Mouse (Mus musculus) brain, embryonic 18.5 days (tissue): Measurements from ENCODE around the gene Stoml1.

Experiments used
- DNase-seq: peaks from one replicate; pipeline ENCODE4 v3.0.0-alpha.2; 2012; ENCODE audit warnings: low read depth, low spot score

Gene Stoml1

DNA sequence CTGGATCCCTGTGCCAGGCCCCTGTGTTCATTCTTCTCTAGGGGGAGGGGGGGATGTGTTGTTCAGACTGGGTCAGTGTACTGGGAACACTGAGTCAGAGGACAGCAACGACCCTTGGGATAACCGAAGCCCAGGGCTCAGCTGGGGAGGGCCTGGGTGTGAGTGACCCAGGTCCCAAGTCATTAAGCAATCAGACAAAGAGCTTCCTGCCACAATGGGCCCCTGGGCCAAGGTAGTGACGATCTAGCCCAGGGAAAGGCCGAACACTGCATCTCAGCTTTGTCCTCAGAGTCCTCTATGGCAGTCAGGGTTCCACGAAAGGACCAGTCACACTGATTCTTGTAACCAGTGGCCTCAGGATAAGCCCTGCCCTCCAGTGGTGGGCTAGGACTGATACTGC, 50.2 kb downstream of the Stoml1 start:
- no peak for DNase-seq

- DNase-seq, result no peak
Measured at GRCm38 (mm10) chr9:58303599-58304271, 50.8 kb downstream of the Stoml1 start.

GRCm38 (mm10) chr9:58305686-58306085, 52.7 kb downstream of the Stoml1 start:
- DNase-seq, result no peak

DNA sequence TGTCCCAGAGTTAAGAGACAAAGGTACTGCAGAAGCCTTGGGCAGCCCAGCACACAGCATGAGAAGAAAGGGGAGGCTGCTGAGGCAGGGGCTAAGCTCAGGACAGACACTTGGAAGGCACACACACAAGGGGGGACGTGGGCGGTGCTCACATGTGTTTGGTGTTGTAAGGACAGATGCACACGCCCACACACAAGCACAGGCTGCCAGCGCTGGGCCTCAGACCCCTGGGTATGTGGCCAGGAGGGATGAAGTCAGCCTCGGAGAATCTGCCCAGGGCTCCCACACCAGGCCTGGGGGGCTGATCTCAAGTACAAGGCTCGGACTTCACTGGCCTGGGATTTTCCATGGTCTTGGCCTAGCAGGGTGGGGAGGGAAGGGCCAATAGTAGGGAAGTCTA, 55.4 kb downstream of the Stoml1 start:
- no peak for DNase-seq

DNA sequence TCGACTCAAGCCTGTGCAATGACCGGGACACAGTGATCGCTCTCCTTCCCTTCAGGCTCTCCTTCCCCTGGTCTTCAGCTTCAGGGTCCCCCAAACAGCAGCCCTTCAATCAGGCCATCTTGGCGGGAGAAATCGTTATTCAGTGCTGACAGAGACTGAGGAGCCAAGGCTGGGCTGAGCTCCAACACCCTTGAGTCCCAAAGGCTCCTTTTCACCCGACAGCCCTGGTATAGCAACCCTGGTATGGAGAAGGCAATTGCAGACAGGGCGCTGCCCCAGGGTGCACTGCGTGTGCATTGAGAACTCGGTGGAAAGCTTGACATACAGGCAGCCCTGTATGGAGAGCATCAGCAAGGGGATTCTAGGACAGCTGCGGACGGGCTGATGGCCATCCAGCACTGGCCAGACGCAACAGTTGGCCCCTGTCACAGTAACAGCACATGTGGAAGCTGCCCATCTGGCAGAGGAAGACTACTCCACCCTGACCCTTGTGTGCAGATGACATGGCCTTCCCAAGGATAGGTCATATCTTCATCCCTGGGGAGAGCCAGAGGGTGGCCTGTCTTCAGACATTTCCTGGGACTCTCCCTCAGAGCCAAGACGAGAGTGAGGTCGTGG, 57.2 kb downstream of the Stoml1 start:
- no peak for DNase-seq

DNA sequence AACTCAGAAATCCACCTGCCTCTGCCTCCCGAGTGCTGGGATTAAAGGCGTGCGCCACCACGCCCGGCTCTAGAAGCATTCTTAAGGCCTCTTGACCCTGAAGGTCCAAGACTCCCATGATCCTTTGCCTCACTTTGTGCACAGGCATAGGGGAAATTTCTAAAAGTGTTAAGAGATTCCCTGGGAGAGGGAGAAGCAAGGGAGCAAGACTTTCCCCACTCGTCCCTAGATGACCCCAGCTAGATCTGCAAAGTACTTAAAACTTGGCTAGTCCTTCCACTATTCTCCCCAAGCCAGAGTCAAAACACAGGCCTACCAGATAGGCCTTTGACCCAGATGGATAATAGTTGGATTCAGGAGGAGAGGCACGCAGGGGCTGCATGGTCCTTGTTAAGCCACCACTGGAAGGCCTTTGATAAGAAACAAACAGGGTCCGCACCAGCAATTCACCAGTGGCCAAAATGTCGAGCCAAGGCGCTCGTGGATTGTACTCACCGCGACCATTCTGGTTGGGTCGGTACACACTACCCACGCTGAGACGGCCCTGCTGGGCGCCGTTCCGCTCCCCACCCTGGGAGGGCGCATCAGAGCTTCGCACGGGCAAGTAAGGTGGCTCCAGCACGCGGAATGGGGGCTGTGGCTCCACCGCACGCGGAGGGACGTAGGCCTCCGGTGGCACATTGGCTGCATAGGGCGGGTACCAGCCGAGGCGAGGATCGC, 58.4 kb downstream of the Stoml1 start:
- no peak for DNase-seq
